Mouse (Mus musculus) midbrain, embryonic 10.5 days (tissue): ENCODE data around the gene Adamtsl4. TPM values are rescaled to one million over a fixed set of nuclear protein-coding genes. Genes with fewer than 3 reads are reported as not detected.

Experiments used
- DNase-seq: peaks from one replicate; pipeline ENCODE4 v3.0.0-alpha.2; 2017; ENCODE audit warnings: low spot score
- H3K27ac ChIP-seq: fragments of 300-500 bp; sonication (generic); replicated peaks from 2 replicates; pipeline ENCODE4 v1.5.1; 2016; ENCODE audit warnings: mild to moderate bottlenecking
- H3K27me3 ChIP-seq: fragments of 300-500 bp; sonication (generic); 2 replicates; pipeline ENCODE4 v1.6.1; 2016; ENCODE audit warnings: low read depth, mild to moderate bottlenecking; ENCODE audit not compliant: poor library complexity, severe bottlenecking
- H3K36me3 ChIP-seq: fragments of 300-500 bp; sonication (generic); 2 replicates; pipeline ENCODE4 v1.6.1; 2016; ENCODE audit warnings: mild to moderate bottlenecking, moderate library complexity
- H3K4me1 ChIP-seq: fragments of 300-500 bp; sonication (generic); 2 replicates; pipeline ENCODE4 v1.6.1; 2016
- H3K4me3 ChIP-seq: fragments of 300-500 bp; sonication (generic); 2 replicates; pipeline ENCODE4 v1.5.1; 2016; ENCODE audit warnings: mild to moderate bottlenecking, moderate library complexity
- H3K9me3 ChIP-seq: fragments of 300-500 bp; sonication (generic); replicated peaks from 2 replicates; pipeline ENCODE4 v1.6.1; 2016; ENCODE audit warnings: mild to moderate bottlenecking
- WGBS: fragments of 180-500 bp; shearing (Covaris S2); methylation state at CpG from one replicate; pipeline ENCODE4 v1.1.7; 2016; 5-methylcytosine and 5-hydroxymethylcytosine counted together
- polyA plus RNA-seq: library from polyadenylated mRNA; unstranded; fragments of >200 nt; fragmentation: Nextera tagmentation; extraction: Ambion mirVana; gene quantifications from 2 replicates; pipeline ENCODE4 v1.2.1, GENCODE M21; 2016

The Adamtsl4 gene
- polyA plus RNA-seq, 1 experiment from 2014 or later: 1.4 TPM

- Histone ChIP-seq H3K4me1 (peaks cover 7% of the 10 kb centered on the region; the same call in 1 of the 2 replicates), H3K36me3 (no peaks in the 10 kb centered on the region), H3K9me3 (peaks cover 9% of the 10 kb centered on the region), H3K4me3 (no peak overlapping the region), H3K27ac (no peak overlapping the region), H3K27me3 (no peaks in the 10 kb centered on the region)
- 86% methylated on average over 1 of the region's 1 CpGs for WGBS
- no peak for DNase-seq
Measured at GRCm38 (mm10) chr3:95716075-95716474, 28.4 kb upstream of the Adamtsl4 start.

GRCm38 (mm10) chr3:95709967-95710366 is 22.2 kb upstream of the Adamtsl4 start:
- no peaks in the 10 kb centered on the region for H3K36me3 ChIP-seq
- no peak overlapping the region for H3K27ac ChIP-seq
- H3K9me3 ChIP-seq: peaks cover 9% of the 10 kb centered on the region
- no peaks in the 10 kb centered on the region for H3K27me3 ChIP-seq
- DNase-seq: no peak
- H3K4me1 ChIP-seq: no peaks in the 10 kb centered on the region
- H3K4me3 ChIP-seq: no peak overlapping the region

- Histone ChIP-seq H3K27me3 (no peaks in the 10 kb centered on the region), H3K4me3 (no peak overlapping the region), H3K36me3 (no peaks in the 10 kb centered on the region), H3K9me3 (peaks cover 9% of the 10 kb centered on the region), H3K4me1 (no peaks in the 10 kb centered on the region), H3K27ac (no peak overlapping the region)
- DNase-seq: no peak
- 94% methylated on average over 4 of the region's 4 CpGs for WGBS
Measured at GRCm38 (mm10) chr3:95709044-95709443, 21.3 kb upstream of the Adamtsl4 start.

- Histone ChIP-seq H3K36me3 (no peaks in the 10 kb centered on the region), H3K4me3 (no peak overlapping the region), H3K27ac (no peak overlapping the region), H3K27me3 (no peaks in the 10 kb centered on the region), H3K4me1 (peaks cover under 1% of the 10 kb centered on the region; the same call in 1 of the 2 replicates), H3K9me3 (peaks cover under 1% of the 10 kb centered on the region; the same call in 1 of the 2 replicates)
- DNase-seq: no peak
- WGBS: 90% methylated on average over 7 of the region's 7 CpGs
Measured at GRCm38 (mm10) chr3:95707497-95707896, 19.8 kb upstream of the Adamtsl4 start.

GRCm38 (mm10) chr3:95706273-95706672 is 18.6 kb upstream of the Adamtsl4 start:
- WGBS: 82% methylated on average over 4 of the region's 4 CpGs
- H3K9me3 ChIP-seq: no peaks in the 10 kb centered on the region
- no peak for DNase-seq
- no peaks in the 10 kb centered on the region for H3K27me3 ChIP-seq
- no peak overlapping the region for H3K27ac ChIP-seq
- H3K4me3 ChIP-seq: no peak overlapping the region
- H3K4me1 ChIP-seq: peaks cover 13% of the 10 kb centered on the region
- H3K36me3 ChIP-seq: no peaks in the 10 kb centered on the region

GRCm38 (mm10) chr3:95704612-95705011 is 16.9 kb upstream of the Adamtsl4 start:
- Histone ChIP-seq H3K9me3 (no peaks in the 10 kb centered on the region), H3K27ac (no peak overlapping the region), H3K36me3 (no peaks in the 10 kb centered on the region), H3K4me1 (peaks cover 28% of the 10 kb centered on the region), H3K27me3 (no peaks in the 10 kb centered on the region), H3K4me3 (no peak overlapping the region)
- no peak for DNase-seq
- 89% methylated on average over 4 of the region's 4 CpGs for WGBS

- Histone ChIP-seq H3K36me3 (no peaks in the 10 kb centered on the region), H3K27ac (no peak overlapping the region), H3K4me3 (no peak overlapping the region), H3K4me1 (peaks cover 28% of the 10 kb centered on the region), H3K9me3 (no peaks in the 10 kb centered on the region), H3K27me3 (no peaks in the 10 kb centered on the region)
- 96% methylated on average over 3 of the region's 3 CpGs for WGBS
- DNase-seq: no peak
Measured at GRCm38 (mm10) chr3:95703276-95703675, 15.6 kb upstream of the Adamtsl4 start.

- DNase-seq: peak; percentile 85
- Histone ChIP-seq H3K36me3 (no peaks in the 10 kb centered on the region), H3K4me1 (peaks cover 28% of the 10 kb centered on the region), H3K27me3 (no peaks in the 10 kb centered on the region), H3K4me3 (peak overlapping the region; percentile 49), H3K27ac (peak overlapping the region; percentile 88), H3K9me3 (no peaks in the 10 kb centered on the region)
- 6% methylated on average over 24 of the region's 24 CpGs for WGBS
Measured at GRCm38 (mm10) chr3:95701877-95702540, 14.3 kb upstream of the Adamtsl4 start.

GRCm38 (mm10) chr3:95701085-95701484 is 13.4 kb upstream of the Adamtsl4 start:
- peaks cover 36% of the 10 kb centered on the region for H3K4me1 ChIP-seq
- 82% methylated on average over 2 of the region's 2 CpGs for WGBS
- no peaks in the 10 kb centered on the region for H3K9me3 ChIP-seq
- H3K27ac ChIP-seq: no peak overlapping the region; the same call in 1 of the 2 replicates
- no peak for DNase-seq
- H3K36me3 ChIP-seq: no peaks in the 10 kb centered on the region
- H3K4me3 ChIP-seq: no peak overlapping the region
- H3K27me3 ChIP-seq: no peaks in the 10 kb centered on the region

- Histone ChIP-seq H3K36me3 (no peaks in the 10 kb centered on the region), H3K27ac (0 out of 2 replicates have a peak overlapping the region, but pooled peaks have one; percentile 34), H3K4me3 (no peak overlapping the region), H3K27me3 (no peaks in the 10 kb centered on the region), H3K4me1 (peaks cover 44% of the 10 kb centered on the region), H3K9me3 (no peaks in the 10 kb centered on the region)
- WGBS: 59% methylated on average over 6 of the region's 6 CpGs
- no peak for DNase-seq
Measured at GRCm38 (mm10) chr3:95700233-95700681, 12.5 kb upstream of the Adamtsl4 start.

- no peak for DNase-seq
- no peak overlapping the region for H3K4me3 ChIP-seq
- no peaks in the 10 kb centered on the region for H3K36me3 ChIP-seq
- peaks cover 59% of the 10 kb centered on the region for H3K4me1 ChIP-seq
- H3K27ac ChIP-seq: no peak overlapping the region
- H3K27me3 ChIP-seq: no peaks in the 10 kb centered on the region
- 94% methylated on average over 4 of the region's 4 CpGs for WGBS
- no peaks in the 10 kb centered on the region for H3K9me3 ChIP-seq
Measured at GRCm38 (mm10) chr3:95698286-95698685, 10.6 kb upstream of the Adamtsl4 start.

- H3K27ac ChIP-seq: peak overlapping the region; percentile 68
- no peak overlapping the region for H3K4me3 ChIP-seq
- peaks cover 48% of the 10 kb centered on the region for H3K4me1 ChIP-seq
- DNase-seq: no peak
- 0 out of 2 replicates have a peak, but pooled peaks cover 3% of the 10 kb centered on the region for H3K36me3 ChIP-seq
- WGBS: 29% methylated on average over 7 of the region's 7 CpGs
- no peaks in the 10 kb centered on the region for H3K9me3 ChIP-seq
- no peaks in the 10 kb centered on the region for H3K27me3 ChIP-seq
Measured at GRCm38 (mm10) chr3:95696360-95696759, 8.6 kb upstream of the Adamtsl4 start.

- H3K9me3 ChIP-seq: no peaks in the 10 kb centered on the region
- H3K27me3 ChIP-seq: no peaks in the 10 kb centered on the region
- WGBS: 45% methylated on average over 3 of the region's 3 CpGs
- H3K27ac ChIP-seq: peak overlapping the region; percentile 40; the same call in 1 of the 2 replicates
- H3K4me3 ChIP-seq: no peak overlapping the region
- peaks cover 43% of the 10 kb centered on the region for H3K4me1 ChIP-seq
- no peak for DNase-seq
- 0 out of 2 replicates have a peak, but pooled peaks cover 6% of the 10 kb centered on the region for H3K36me3 ChIP-seq
Measured at GRCm38 (mm10) chr3:95695796-95696195, 8.1 kb upstream of the Adamtsl4 start.
